Mouse (Mus musculus): ENCODE measurements around the gene Pik3r5. TPM values are rescaled to one million over a fixed set of nuclear protein-coding genes. Genes with fewer than 3 reads are reported as not detected.

The Pik3r5 gene
- total RNA-seq, 2 experiments from 2014 or later = 2.1 to 4.2 TPM

- intact Hi-C loops (cut with DNase I) = no loop called here
Measured at GRCm38 (mm10) chr11:68545682-68546222, 113.8 kb downstream of the Pik3r5 start.

More at GRCm38 (mm10) chr11:68545682-68546222, 113.8 kb downstream of the Pik3r5 start:
- DNase-seq (ENCODE audit: low spot score in 2 of 2) = no peak

Other genes with a start within 250 kb of the Pik3r5 start
- 1 to 10 TPM; 6.0 to 7.9 TPM for gene Ntn1, start 31.3 kb upstream of the Pik3r5 start, total RNA-seq (2021)
- gene Pik3r6, start 70.9 kb downstream of the Pik3r5 start, total RNA-seq (2021) = 1 to 10 TPM; 2.8 to 4.0 TPM
- gene Mfsd6l, start 124.1 kb downstream of the Pik3r5 start, total RNA-seq (2021) = not detected
- 1 to 10 TPM; 1.1 to 1.6 TPM for gene Ccdc42, start 154.9 kb downstream of the Pik3r5 start, total RNA-seq (2021)